Mouse (Mus musculus) liver, postnatal 0 days (tissue): ENCODE results near the gene Ebf4.

Experiments
- CTCF ChIP-seq: sonication (generic); IDR thresholded peaks from 2 replicates; pipeline ENCODE4 v1.5.1; 2016; ENCODE audit warnings: antibody characterized with exemption, low read depth
- EP300 ChIP-seq: IDR thresholded peaks from 2 replicates; pipeline ENCODE4 v1.6.1; 2016; ENCODE audit warnings: antibody characterized with exemption, low read depth, mild to moderate bottlenecking

GRCm38 (mm10) chr2:130279600-130280091 is 15.3 kb upstream of the Ebf4 start:
- TF ChIP-seq CTCF: no peak
- TF ChIP-seq EP300: no peak
